Comparison of ENCODE assay signal across 8 mouse cellular contexts in the genomic region with DNA sequence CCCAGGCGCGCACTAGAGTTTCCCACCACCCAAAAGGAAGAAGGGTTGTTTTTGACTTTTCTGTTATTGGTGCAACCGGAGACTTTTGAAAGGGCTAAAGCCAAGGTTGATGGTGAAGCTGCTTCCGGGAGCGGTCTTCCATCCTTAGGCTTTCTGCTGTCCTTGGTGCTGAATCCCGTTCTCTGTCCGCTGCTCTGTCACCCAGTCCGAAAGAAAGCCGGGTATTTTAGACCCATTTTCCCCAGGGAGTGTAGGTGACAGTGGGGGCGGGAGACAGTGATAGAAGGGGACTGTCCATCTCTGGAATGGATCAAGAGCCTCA. TPM values are rescaled to one million over a fixed set of nuclear protein-coding genes. Genes with fewer than 3 reads are reported as not detected.
DNase-seq lines count a peak whose midpoint lies in the region; ATAC-seq and TF ChIP-seq lines count a peak whose summit lies in the region.

No protein-coding gene starts in this region.

- peak overlapping the region; percentile 74 for H3K4me2 ChIP-seq in forebrain, postnatal 0 days (ENCODE audit: low read depth)
- peak overlapping the region; percentile 79 for H3K4me2 ChIP-seq in kidney, embryonic 15.5 days

- TF ChIP-seq EP300 in heart, adult 2 months (IDR thresholded peaks at IDR 0.05; ENCODE audit: insufficient read depth, low read depth, low read length): no peak

- TF ChIP-seq CTCF in heart, adult 2 months (IDR thresholded peaks at IDR 0.05): no peak
- TF ChIP-seq CTCF in forebrain, postnatal 0 days (IDR thresholded peaks at IDR 0.05; ENCODE audit: low read depth): no peak

- H3K79me2 ChIP-seq in heart, adult 2 months (replicated peaks; ENCODE audit: control insufficient read depth, insufficient read depth, low read length): no peaks in the 10 kb centered on the region

- H3K4me3 ChIP-seq in heart, adult 2 months: no peak overlapping the region
- peak overlapping the region; percentile 55 for H3K4me3 ChIP-seq in forebrain, postnatal 0 days (ENCODE audit: low read depth, low read length)
- peak overlapping the region; percentile 42; the same call in 1 of the 2 replicates for H3K4me3 ChIP-seq in kidney, embryonic 15.5 days (replicated peaks)

- TF ChIP-seq POLR2A in heart, adult 2 months (IDR thresholded peaks at IDR 0.05; ENCODE audit: insufficient read depth, low read depth, low read length): no peak

- no peak overlapping the region for H3K9ac ChIP-seq in heart, adult 2 months (ENCODE audit: low read depth, low read length)
- peak overlapping the region; percentile 48; the same call in 1 of the 2 replicates for H3K9ac ChIP-seq in forebrain, postnatal 0 days
- no peak overlapping the region for H3K9ac ChIP-seq in kidney, embryonic 15.5 days

- intact Hi-C loops in heart, adult 2 months (cut with DNase I): no loop called here

- 2% methylated on average over 10 of the region's 10 CpGs for WGBS in heart, adult 2 months
- WGBS in forebrain, postnatal 0 days: 3% methylated on average over 10 of the region's 10 CpGs
- WGBS in kidney, embryonic 15.5 days: under 1% methylated on average over 10 of the region's 10 CpGs

- ATAC-seq in forebrain, postnatal 0 days: no peak
- ATAC-seq in kidney, embryonic 15.5 days (replicated peaks; ENCODE audit: low FRiP score): no peak

- H3K36me3 ChIP-seq in heart, adult 2 months (ENCODE audit: control insufficient read depth, insufficient read depth, low read length): no peaks in the 10 kb centered on the region
- no peaks in the 10 kb centered on the region for H3K36me3 ChIP-seq in forebrain, postnatal 0 days (ENCODE audit: insufficient read depth)
- no peaks in the 10 kb centered on the region for H3K36me3 ChIP-seq in kidney, embryonic 15.5 days

- no peaks in the 10 kb centered on the region for H3K9me3 ChIP-seq in forebrain, postnatal 0 days (ENCODE audit: low read length)
- no peaks in the 10 kb centered on the region for H3K9me3 ChIP-seq in kidney, embryonic 15.5 days (replicated peaks)

- no peak overlapping the region for H3K27ac ChIP-seq in heart, adult 2 months
- no peak overlapping the region for H3K27ac ChIP-seq in forebrain, postnatal 0 days (ENCODE audit: low read depth, low read length)
- H3K27ac ChIP-seq in kidney, embryonic 15.5 days: no peak overlapping the region

- H3K27me3 ChIP-seq in heart, adult 2 months (ENCODE audit: control insufficient read depth, insufficient read depth, low read length): no peaks in the 10 kb centered on the region
- H3K27me3 ChIP-seq in forebrain, postnatal 0 days (ENCODE audit: insufficient read depth, low read length): peaks cover 37% of the 10 kb centered on the region
- H3K27me3 ChIP-seq in kidney, embryonic 15.5 days: peaks cover 53% of the 10 kb centered on the region

- DNase-seq in heart, adult 2 months: peak; percentile 5 to 19
- no peak for DNase-seq in heart, adult 8-10 months (ENCODE audit: low spot score)
- DNase-seq in adrenal gland, postnatal 25 days: peak; percentile 51
- DNase-seq in forebrain, postnatal 0 days: no peak
- DNase-seq in mesoderm, embryonic 11.5 days (ENCODE audit: low read depth, low spot score): peak; percentile 88
- peak; percentile 49 for DNase-seq in thymus, postnatal 4 days
- no peak for DNase-seq in spleen, postnatal 36 days (ENCODE audit: low spot score in 2 of 2)

- no peaks in the 10 kb centered on the region for H3K4me1 ChIP-seq in heart, adult 2 months (ENCODE audit: control insufficient read depth, insufficient read depth, low read length)
- H3K4me1 ChIP-seq in forebrain, postnatal 0 days (ENCODE audit: insufficient read depth): no peaks in the 10 kb centered on the region
- H3K4me1 ChIP-seq in kidney, embryonic 15.5 days: peaks cover 11% of the 10 kb centered on the region

RNA-seq across cellular contexts. Expression of a gene that starts 0.6 kb away (rescaled TPM):
- total RNA-seq in heart, adult 2 months (2021): 1 to 10 TPM in 1 of 2 experiments, under 1 TPM in 1; 0.78 to 1.0 TPM
- 5.1 and 8.8 TPM in 2 replicates for polyA plus RNA-seq in heart, adult 2 months (2012; rRNA removed)
- total RNA-seq in heart, adult 8-10 months (2022): 1 to 10 TPM in 1 of 4 experiments, under 1 TPM in 3; 0.57 to 1.4 (median 0.84) TPM
- 0.33 and 1.5 TPM in 2 replicates for total RNA-seq in adrenal gland, postnatal 25 days (2021)
- 7.4 and 10.0 TPM in 2 replicates for total RNA-seq in forebrain, postnatal 0 days (2014; rRNA removed)
- 4.9 and 6.3 TPM in 2 replicates for polyA plus RNA-seq in forebrain, postnatal 0 days (2015; fragmentation: Nextera tagmentation; extraction: Ambion mirVana)
- polyA plus RNA-seq in kidney, embryonic 15.5 days (2015; fragmentation: Nextera tagmentation; extraction: Ambion mirVana): 0.16 TPM in 1 of 2 replicates, not detected in the other

Comparison
In these comparisons a context has a peak if more than half of its experiments do, and no peak if none do; other contexts are left out.
1. DNase-seq: peak in heart, adult 2 months (2 of 2), adrenal gland, postnatal 25 days (single experiment), mesoderm, embryonic 11.5 days (single experiment) and thymus, postnatal 4 days (single experiment); none in heart, adult 8-10 months (single experiment), forebrain, postnatal 0 days (single experiment) and spleen, postnatal 36 days (0 of 2).